Mouse (Mus musculus) ES-Bruce4 (cell line): Measurements from ENCODE around the gene Psmf1. TPM values are rescaled to one million over a fixed set of nuclear protein-coding genes. Genes with fewer than 3 reads are reported as not detected.

Experiments used
- H3K27ac ChIP-seq: 2 replicates; pipeline ENCODE4 v1.5.1; 2012; ENCODE audit warnings: low read length, inconsistent platforms; ENCODE audit not compliant: insufficient read depth
- H3K27me3 ChIP-seq: 2 replicates; pipeline ENCODE4 v1.6.1; 2012; ENCODE audit warnings: mild to moderate bottlenecking, low read length, inconsistent platforms; ENCODE audit not compliant: control insufficient read depth, poor library complexity, insufficient read depth, severe bottlenecking
- H3K36me3 ChIP-seq: 2 replicates; pipeline ENCODE4 v1.6.1; 2012; ENCODE audit warnings: inconsistent platforms, mild to moderate bottlenecking, low read length, moderate library complexity; ENCODE audit not compliant: control insufficient read depth, poor library complexity, insufficient read depth, severe bottlenecking
- H3K4me1 ChIP-seq: one replicate; pipeline ENCODE4 v1.8.1; 2011; ENCODE audit warnings: low read length; ENCODE audit not compliant: control insufficient read depth, insufficient read depth
- H3K4me3 ChIP-seq: 2 replicates; pipeline ENCODE4 v1.5.1; 2011; ENCODE audit warnings: low read depth, mild to moderate bottlenecking, low read length
- H3K9ac ChIP-seq: 2 replicates; pipeline ENCODE4 v1.6.1; 2012; ENCODE audit warnings: low read depth, mild to moderate bottlenecking, inconsistent platforms; ENCODE audit not compliant: poor library complexity, severe bottlenecking
- H3K9me3 ChIP-seq: replicated peaks from 2 replicates; pipeline ENCODE4 v1.6.1; 2012; ENCODE audit warnings: mild to moderate bottlenecking, low read length, inconsistent platforms; ENCODE audit not compliant: control insufficient read depth, poor library complexity, insufficient read depth, severe bottlenecking
- CTCF ChIP-seq: IDR thresholded peaks from one replicate; pipeline ENCODE4 v1.8.1; 2011; ENCODE audit warnings: low read depth, low read length
- EP300 ChIP-seq: IDR thresholded peaks from 2 replicates; pipeline ENCODE4 v1.6.1; 2011; ENCODE audit warnings: low read depth, low read length; ENCODE audit not compliant: insufficient read depth
- POLR2A ChIP-seq: IDR thresholded peaks from one replicate; pipeline ENCODE4 v1.8.1; 2011; ENCODE audit warnings: low read length; ENCODE audit not compliant: insufficient read depth
- polyA plus RNA-seq: library from polyadenylated mRNA; stranded (reverse); fragments of >200 nt; gene quantifications from 2 replicates; pipeline ENCODE4 v1.2.4, GENCODE M21; 2011; ENCODE audit warnings: low read depth; ENCODE audit not compliant: missing spikeins, insufficient read depth, insufficient read length

The Psmf1 gene
- polyA plus RNA-seq, 1 experiment, result 34.1 TPM

- TF ChIP-seq EP300 (no peak), POLR2A (no peak), CTCF (no peak)
- Histone ChIP-seq H3K9me3 (no peaks in the 10 kb centered on the region), H3K4me3 (no peak overlapping the region), H3K36me3 (peaks cover 8% of the 10 kb centered on the region), H3K27ac (no peak overlapping the region), H3K9ac (no peak overlapping the region), H3K27me3 (no peaks in the 10 kb centered on the region), H3K4me1 (no peaks in the 10 kb centered on the region)
These were observed 4.5 kb downstream of the Psmf1 start for GRCm38 (mm10) chr2:151739505-151739904.

GRCm38 (mm10) chr2:151739081-151739480 is 4.9 kb downstream of the Psmf1 start:
- no peak overlapping the region for H3K4me3 ChIP-seq
- peaks cover 12% of the 10 kb centered on the region for H3K36me3 ChIP-seq
- H3K4me1 ChIP-seq, result no peaks in the 10 kb centered on the region
- H3K27ac ChIP-seq, result no peak overlapping the region
- H3K9ac ChIP-seq, result no peak overlapping the region
- no peaks in the 10 kb centered on the region for H3K9me3 ChIP-seq
- TF ChIP-seq EP300, result no peak
- TF ChIP-seq CTCF, result no peak
- no peak for TF ChIP-seq POLR2A
- no peaks in the 10 kb centered on the region for H3K27me3 ChIP-seq

- Histone ChIP-seq H3K9me3 (no peaks in the 10 kb centered on the region), H3K27me3 (no peaks in the 10 kb centered on the region), H3K27ac (no peak overlapping the region), H3K36me3 (peaks cover 18% of the 10 kb centered on the region), H3K9ac (no peak overlapping the region), H3K4me3 (no peak overlapping the region), H3K4me1 (no peaks in the 10 kb centered on the region)
- no peak for TF ChIP-seq CTCF
- no peak for TF ChIP-seq EP300
- TF ChIP-seq POLR2A, result no peak
These were observed 5.5 kb downstream of the Psmf1 start for GRCm38 (mm10) chr2:151738460-151738859.

GRCm38 (mm10) chr2:151735422-151735821 is 8.6 kb downstream of the Psmf1 start:
- Histone ChIP-seq H3K4me3 (no peak overlapping the region), H3K27ac (no peak overlapping the region), H3K9me3 (no peaks in the 10 kb centered on the region), H3K4me1 (no peaks in the 10 kb centered on the region), H3K9ac (no peak overlapping the region), H3K27me3 (no peaks in the 10 kb centered on the region), H3K36me3 (peaks cover 20% of the 10 kb centered on the region)
- TF ChIP-seq POLR2A (no peak), CTCF (no peak), EP300 (no peak)

- no peak overlapping the region for H3K27ac ChIP-seq
- peaks cover 39% of the 10 kb centered on the region for H3K36me3 ChIP-seq
These were observed 10.7 kb downstream of the Psmf1 start for GRCm38 (mm10) chr2:151733151-151733865.

GRCm38 (mm10) chr2:151724094-151724493 is 19.9 kb downstream of the Psmf1 start:
- no peak overlapping the region for H3K9ac ChIP-seq
- no peak for TF ChIP-seq POLR2A
- TF ChIP-seq CTCF, result no peak
- TF ChIP-seq EP300, result no peak
- no peak overlapping the region for H3K4me3 ChIP-seq
- no peaks in the 10 kb centered on the region for H3K9me3 ChIP-seq
- H3K27me3 ChIP-seq, result no peaks in the 10 kb centered on the region
- no peak overlapping the region for H3K27ac ChIP-seq
- no peaks in the 10 kb centered on the region for H3K4me1 ChIP-seq
- peaks cover 26% of the 10 kb centered on the region for H3K36me3 ChIP-seq

More at GRCm38 (mm10) chr2:151733151-151733865, 10.7 kb downstream of the Psmf1 start:
- TF ChIP-seq CTCF (no peak), EP300 (no peak), POLR2A (no peak)
- H3K27me3 ChIP-seq, result no peaks in the 10 kb centered on the region
- H3K9ac ChIP-seq, result no peak overlapping the region
- H3K9me3 ChIP-seq, result no peaks in the 10 kb centered on the region
- no peak overlapping the region for H3K4me3 ChIP-seq
- H3K4me1 ChIP-seq, result no peaks in the 10 kb centered on the region
